Mouse (Mus musculus) forebrain, embryonic 14.5 days (tissue): ENCODE measurements around the gene Adarb1. TPM values are rescaled to one million over a fixed set of nuclear protein-coding genes. Genes with fewer than 3 reads are reported as not detected.
"Not testable (repeated sequence)": the region's sequence is repeated elsewhere in the genome, so short reads cannot be mapped to it uniquely, and the experiment has no call there.

Experiments used
- ATAC-seq: fragments of 200-750 bp; cut with Nextera tagmentation; 2 replicates; pipeline ENCODE4 v1.8.0; 2017; ENCODE audit warnings: mild to moderate bottlenecking, moderate library complexity
- DNase-seq: peaks from one replicate; pipeline ENCODE4 v3.0.0-alpha.2; 2015; ENCODE audit warnings: low spot score
- H3K27ac ChIP-seq: fragments of 300-500 bp; sonication (generic); 2 replicates; pipeline ENCODE4 v1.5.1; 2014; ENCODE audit warnings: low read depth, mild to moderate bottlenecking, control low read depth, low read length, moderate library complexity
- H3K27me3 ChIP-seq: fragments of 300-500 bp; sonication (generic); replicated peaks from 2 replicates; pipeline ENCODE4 v1.6.1; 2014; ENCODE audit warnings: low read length, control low read depth, mixed read lengths; ENCODE audit not compliant: control insufficient read depth, insufficient read depth
- H3K36me3 ChIP-seq: fragments of 300-500 bp; sonication (generic); 2 replicates; pipeline ENCODE4 v1.6.1; 2014; ENCODE audit warnings: low read length, control low read depth; ENCODE audit not compliant: control insufficient read depth, insufficient read depth
- H3K4me1 ChIP-seq: fragments of 300-500 bp; sonication (generic); 2 replicates; pipeline ENCODE4 v1.6.1; 2014; ENCODE audit warnings: antibody characterized with exemption, low read length, control low read depth; ENCODE audit not compliant: control insufficient read depth, insufficient read depth
- H3K4me2 ChIP-seq: fragments of 300-500 bp; sonication (generic); 2 replicates; pipeline ENCODE4 v1.6.1; 2014; ENCODE audit warnings: mild to moderate bottlenecking, control low read depth, low read length
- H3K4me3 ChIP-seq: fragments of 300-500 bp; sonication (generic); 2 replicates; pipeline ENCODE4 v1.5.1; 2014; ENCODE audit warnings: low read depth, low read length, control low read depth
- H3K9ac ChIP-seq: fragments of 300-500 bp; sonication (generic); 2 replicates; pipeline ENCODE4 v1.6.1; 2014; ENCODE audit warnings: mild to moderate bottlenecking, low read length, control low read depth, moderate library complexity
- H3K9me3 ChIP-seq: fragments of 300-500 bp; sonication (generic); replicated peaks from 2 replicates; pipeline ENCODE4 v1.6.1; 2016; ENCODE audit warnings: low read length, control low read depth, mixed read lengths; ENCODE audit not compliant: control insufficient read depth
- WGBS: fragments of 180-500 bp; shearing (Covaris S2); extraction: QIAGEN DNeasy Blood & Tissue Kit; methylation state at CpG from one replicate; pipeline ENCODE4 v1.1.7; 2014; 5-methylcytosine and 5-hydroxymethylcytosine counted together
- polyA plus RNA-seq: library from polyadenylated mRNA; unstranded; fragments of >200 nt; fragmentation: Nextera tagmentation; extraction: Ambion mirVana; gene quantifications from 2 replicates; pipeline ENCODE4 v1.2.1, GENCODE M21; 2014

The Adarb1 gene
- polyA plus RNA-seq, 1 experiment from 2014 or later = 7.8 TPM

DNA sequence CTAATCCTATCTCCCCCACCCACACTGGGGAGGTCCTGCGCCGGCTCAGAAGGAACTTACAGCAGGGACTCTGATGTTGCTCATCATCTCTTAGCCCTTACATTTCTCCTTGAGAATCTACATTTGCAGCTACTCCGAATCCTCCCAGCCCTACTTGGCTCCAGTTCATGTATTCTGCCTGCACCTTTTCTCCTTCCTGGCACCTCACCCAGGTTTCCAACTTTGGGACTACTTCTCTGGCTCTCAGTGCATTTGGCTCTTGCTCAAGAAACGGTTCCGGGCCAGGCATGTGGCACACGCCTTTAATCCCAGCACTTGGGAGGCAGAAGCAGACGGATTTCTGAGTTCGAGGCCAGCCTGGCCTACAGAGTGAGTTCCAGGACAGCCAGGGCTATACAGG lies 130.4 kb downstream of the Adarb1 start:
- 77% methylated on average over 8 of the region's 8 CpGs for WGBS
- Histone ChIP-seq H3K4me1 (no peaks in the 10 kb centered on the region), H3K4me2 (no peak overlapping the region), H3K4me3 (no peak overlapping the region), H3K9me3 (no peaks in the 10 kb centered on the region), H3K9ac (no peak overlapping the region), H3K27me3 (no peaks in the 10 kb centered on the region), H3K36me3 (no peaks in the 10 kb centered on the region), H3K27ac (no peak overlapping the region)
- DNase-seq = no peak
- no peak for ATAC-seq

DNA sequence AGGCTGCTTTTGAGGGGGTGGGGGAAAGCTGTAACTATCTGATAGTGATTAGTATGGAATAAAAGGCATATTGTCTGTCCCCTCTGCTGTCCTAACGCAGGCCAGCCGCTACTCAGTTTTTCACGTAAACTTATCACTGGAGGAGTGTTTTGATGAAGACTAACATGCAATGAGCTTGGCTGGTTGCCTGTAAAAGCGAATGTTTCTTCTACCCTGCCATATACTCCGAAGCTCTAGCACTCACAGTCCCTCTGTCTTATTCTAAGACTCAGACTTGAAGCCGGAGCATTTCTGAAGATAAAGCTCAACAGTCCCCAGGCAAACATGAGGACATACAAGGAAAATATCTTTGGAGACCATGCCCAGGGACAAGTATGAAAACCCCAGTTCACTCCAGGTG lies 133.2 kb downstream of the Adarb1 start:
- Histone ChIP-seq H3K4me3 (no peak overlapping the region), H3K27me3 (no peaks in the 10 kb centered on the region), H3K4me2 (no peak overlapping the region), H3K27ac (no peak overlapping the region), H3K36me3 (no peaks in the 10 kb centered on the region), H3K4me1 (no peaks in the 10 kb centered on the region), H3K9ac (no peak overlapping the region), H3K9me3 (no peaks in the 10 kb centered on the region)
- 63% methylated on average over 6 of the region's 6 CpGs for WGBS
- no peak for ATAC-seq
- DNase-seq = no peak

- Histone ChIP-seq H3K4me3 (no peak overlapping the region), H3K9me3 (no peaks in the 10 kb centered on the region), H3K9ac (no peak overlapping the region), H3K36me3 (no peaks in the 10 kb centered on the region), H3K4me1 (no peaks in the 10 kb centered on the region), H3K27ac (no peak overlapping the region), H3K27me3 (no peaks in the 10 kb centered on the region), H3K4me2 (no peak overlapping the region)
- WGBS = 13% methylated on average over 6 of the region's 6 CpGs
- DNase-seq (peak; percentile 82), ATAC-seq (no peak)
Measured at GRCm38 (mm10) chr10:77282822-77283221, 135.2 kb downstream of the Adarb1 start.

GRCm38 (mm10) chr10:77282085-77282484 lies 136.0 kb downstream of the Adarb1 start:
- not testable (repeated sequence) for H3K27me3 ChIP-seq, ATAC-seq, H3K9ac ChIP-seq, H3K9me3 ChIP-seq, H3K36me3 ChIP-seq, H3K27ac ChIP-seq, H3K4me1 ChIP-seq, DNase-seq, H3K4me2 ChIP-seq, H3K4me3 ChIP-seq
- 69% methylated on average over 1 of the region's 1 CpGs for WGBS

- Histone ChIP-seq H3K27me3 (no peaks in the 10 kb centered on the region), H3K9ac (no peak overlapping the region), H3K36me3 (peaks cover 20% of the 10 kb centered on the region), H3K4me2 (no peak overlapping the region), H3K4me3 (no peak overlapping the region), H3K4me1 (0 out of 2 replicates have a peak, but pooled peaks cover 2% of the 10 kb centered on the region), H3K27ac (no peak overlapping the region), H3K9me3 (no peaks in the 10 kb centered on the region)
- DNase-seq (no peak), ATAC-seq (no peak)
Measured at GRCm38 (mm10) chr10:77273798-77274197, 144.3 kb downstream of the Adarb1 start.

DNA sequence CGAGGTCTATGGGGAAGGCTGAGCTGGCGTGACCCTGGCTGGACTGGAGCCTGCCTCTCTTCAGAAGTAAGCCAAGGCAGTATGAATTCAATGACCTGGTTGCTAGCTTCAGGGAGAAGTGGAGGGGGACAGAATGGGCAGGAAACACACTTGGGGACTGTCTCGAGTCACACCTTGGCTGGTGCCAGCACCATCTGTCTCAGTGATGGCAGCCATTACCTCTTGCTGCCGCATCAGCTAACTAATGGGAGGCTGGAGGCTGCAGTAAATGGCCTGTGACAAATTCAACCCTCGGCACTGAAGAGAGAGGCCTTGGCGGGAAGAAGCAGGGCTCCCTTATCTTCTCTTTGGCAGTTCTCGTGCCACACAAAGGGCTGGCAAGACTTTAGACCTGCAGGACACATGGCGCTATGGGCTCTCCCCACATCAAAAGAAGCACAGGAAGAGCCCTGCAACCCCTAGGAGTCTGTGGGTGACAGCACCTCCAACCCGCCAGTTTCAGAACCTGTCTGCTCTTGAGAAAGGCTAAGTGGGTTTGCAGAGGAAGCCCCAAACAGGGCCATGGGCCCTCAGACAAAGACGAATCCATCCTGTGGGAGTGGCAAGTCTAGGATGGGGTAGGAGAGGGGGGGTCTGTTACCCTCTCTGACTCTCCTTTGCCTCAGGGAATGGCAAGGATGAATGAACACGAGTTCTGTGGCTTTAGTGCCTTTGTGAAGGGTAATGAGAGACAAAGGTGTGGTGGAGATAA lies 144.9 kb downstream of the Adarb1 start:
- Histone ChIP-seq H3K36me3 (peaks cover 26% of the 10 kb centered on the region), H3K9ac (no peak overlapping the region), H3K4me1 (0 out of 2 replicates have a peak, but pooled peaks cover 2% of the 10 kb centered on the region), H3K9me3 (no peaks in the 10 kb centered on the region), H3K4me2 (no peak overlapping the region), H3K27ac (no peak overlapping the region), H3K4me3 (no peak overlapping the region), H3K27me3 (no peaks in the 10 kb centered on the region)
- DNase-seq = peak; percentile 29
- 47% methylated on average over 11 of the region's 11 CpGs for WGBS
- peak; percentile 72; the same call in 1 of the 2 replicates for ATAC-seq

GRCm38 (mm10) chr10:77269129-77269528 lies 148.9 kb downstream of the Adarb1 start:
- no peak for ATAC-seq
- Histone ChIP-seq H3K9ac (no peak overlapping the region), H3K4me1 (0 out of 2 replicates have a peak, but pooled peaks cover 2% of the 10 kb centered on the region), H3K36me3 (peaks cover 63% of the 10 kb centered on the region), H3K27me3 (no peaks in the 10 kb centered on the region), H3K4me2 (no peak overlapping the region), H3K4me3 (no peak overlapping the region), H3K27ac (no peak overlapping the region), H3K9me3 (no peaks in the 10 kb centered on the region)
- 84% methylated on average over 7 of the region's 7 CpGs for WGBS
- no peak for DNase-seq

DNA sequence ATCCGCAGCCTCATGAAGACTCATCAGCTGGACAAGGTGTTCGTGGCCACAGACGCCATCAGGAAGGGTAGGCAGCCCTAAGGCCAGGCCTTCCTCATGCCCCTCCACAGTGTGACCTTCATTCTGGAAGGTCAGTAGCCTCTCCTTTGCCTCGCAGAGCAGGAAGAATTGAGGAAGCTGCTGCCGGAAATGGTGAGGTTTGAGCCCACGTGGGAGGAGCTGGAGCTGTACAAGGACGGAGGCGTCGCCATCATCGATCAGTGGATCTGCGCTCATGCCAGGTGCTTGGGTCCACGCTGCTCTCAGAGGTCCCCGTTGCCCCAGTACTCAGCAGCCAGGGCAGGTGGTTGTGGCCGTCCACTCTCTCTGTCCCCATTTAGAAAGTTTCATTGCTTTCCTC lies 151.0 kb downstream of the Adarb1 start:
- no peak overlapping the region for H3K4me2 ChIP-seq
- 93% methylated on average over 14 of the region's 14 CpGs for WGBS
- ATAC-seq (no peak), DNase-seq (no peak)
- no peaks in the 10 kb centered on the region for H3K27me3 ChIP-seq
- no peak overlapping the region for H3K9ac ChIP-seq
- H3K9me3 ChIP-seq = no peaks in the 10 kb centered on the region
- H3K27ac ChIP-seq = no peak overlapping the region
- peaks cover 80% of the 10 kb centered on the region for H3K36me3 ChIP-seq
- H3K4me1 ChIP-seq = no peaks in the 10 kb centered on the region
- no peak overlapping the region for H3K4me3 ChIP-seq

- H3K4me2 ChIP-seq = no peak overlapping the region
- 80% methylated on average over 8 of the region's 8 CpGs for WGBS
- H3K36me3 ChIP-seq = peaks cover 87% of the 10 kb centered on the region
- H3K27ac ChIP-seq = no peak overlapping the region
- H3K4me1 ChIP-seq = no peaks in the 10 kb centered on the region
- ATAC-seq (no peak), DNase-seq (no peak)
- no peak overlapping the region for H3K4me3 ChIP-seq
- no peak overlapping the region for H3K9ac ChIP-seq
- H3K27me3 ChIP-seq = no peaks in the 10 kb centered on the region
- H3K9me3 ChIP-seq = no peaks in the 10 kb centered on the region
Measured at GRCm38 (mm10) chr10:77266281-77266680, 151.8 kb downstream of the Adarb1 start.
